Mouse (Mus musculus) brain, embryonic 14.5 days (tissue): ENCODE measurements around the gene Ptpn14.

Experiments used
- CTCF ChIP-seq: fragments of 200-500 bp; IDR thresholded peaks from 2 replicates; pipeline ENCODE4 v1.5.1; 2012; ENCODE audit warnings: inconsistent platforms, mild to moderate bottlenecking, moderate library complexity, borderline replicate concordance; ENCODE audit not compliant: insufficient read depth, insufficient read length; ENCODE audit errors: extremely low read depth
- POLR2A ChIP-seq: fragments of 200-500 bp; IDR thresholded peaks from 2 replicates; pipeline ENCODE4 v1.6.1; 2012; ENCODE audit warnings: mild to moderate bottlenecking, inconsistent platforms, borderline replicate concordance; ENCODE audit not compliant: poor library complexity, insufficient read depth, insufficient read length, severe bottlenecking; ENCODE audit errors: extremely low read depth

DNA sequence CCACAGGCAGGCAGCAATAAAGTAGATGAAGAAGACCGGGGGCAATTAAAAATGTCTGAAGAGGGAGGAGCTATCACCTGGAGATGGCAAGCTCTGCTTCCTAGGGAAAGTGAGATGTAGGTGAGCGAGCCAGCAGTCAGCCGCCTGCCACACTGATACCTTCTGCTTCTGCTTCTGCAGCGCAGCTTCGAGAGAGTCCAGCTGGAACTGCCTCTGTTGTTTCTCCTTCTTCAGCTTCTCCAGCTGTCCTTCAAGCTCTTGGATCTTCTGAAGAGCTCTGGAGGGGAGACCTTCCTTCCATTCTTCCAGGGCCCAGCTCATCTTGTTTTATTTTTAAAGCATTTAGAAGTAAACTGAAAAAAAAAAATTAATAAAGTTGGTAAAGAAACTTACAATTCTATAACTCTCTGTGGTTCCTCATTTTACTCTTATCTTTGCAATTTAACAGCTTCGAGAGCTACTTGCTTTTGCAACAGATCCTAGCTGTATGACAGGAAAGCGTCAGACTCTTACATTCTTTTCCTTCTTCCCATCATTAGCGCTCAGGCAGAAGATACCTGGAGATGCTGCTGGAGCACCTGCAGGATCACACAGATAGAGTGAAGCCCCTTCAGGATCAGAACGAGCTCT lies 43.2 kb upstream of the Ptpn14 start:
- TF ChIP-seq POLR2A: no peak
- no peak for TF ChIP-seq CTCF
